Mouse (Mus musculus) ES-Bruce4 (cell line): Measurements from ENCODE around the gene Nhsl1. TPM values are rescaled to one million over a fixed set of nuclear protein-coding genes. Genes with fewer than 3 reads are reported as not detected.

Source experiments
- H3K27ac ChIP-seq: 2 replicates; pipeline ENCODE4 v1.5.1; 2012; ENCODE audit warnings: low read length, inconsistent platforms; ENCODE audit not compliant: insufficient read depth
- H3K27me3 ChIP-seq: 2 replicates; pipeline ENCODE4 v1.6.1; 2012; ENCODE audit warnings: mild to moderate bottlenecking, low read length, inconsistent platforms; ENCODE audit not compliant: control insufficient read depth, poor library complexity, insufficient read depth, severe bottlenecking
- H3K36me3 ChIP-seq: 2 replicates; pipeline ENCODE4 v1.6.1; 2012; ENCODE audit warnings: inconsistent platforms, mild to moderate bottlenecking, low read length, moderate library complexity; ENCODE audit not compliant: control insufficient read depth, poor library complexity, insufficient read depth, severe bottlenecking
- H3K4me1 ChIP-seq: one replicate; pipeline ENCODE4 v1.8.1; 2011; ENCODE audit warnings: low read length; ENCODE audit not compliant: control insufficient read depth, insufficient read depth
- H3K4me3 ChIP-seq: 2 replicates; pipeline ENCODE4 v1.5.1; 2011; ENCODE audit warnings: low read depth, mild to moderate bottlenecking, low read length
- H3K9ac ChIP-seq: 2 replicates; pipeline ENCODE4 v1.6.1; 2012; ENCODE audit warnings: low read depth, mild to moderate bottlenecking, inconsistent platforms; ENCODE audit not compliant: poor library complexity, severe bottlenecking
- H3K9me3 ChIP-seq: replicated peaks from 2 replicates; pipeline ENCODE4 v1.6.1; 2012; ENCODE audit warnings: mild to moderate bottlenecking, low read length, inconsistent platforms; ENCODE audit not compliant: control insufficient read depth, poor library complexity, insufficient read depth, severe bottlenecking
- CTCF ChIP-seq: IDR thresholded peaks from one replicate; pipeline ENCODE4 v1.8.1; 2011; ENCODE audit warnings: low read depth, low read length
- EP300 ChIP-seq: IDR thresholded peaks from 2 replicates; pipeline ENCODE4 v1.6.1; 2011; ENCODE audit warnings: low read depth, low read length; ENCODE audit not compliant: insufficient read depth
- POLR2A ChIP-seq: IDR thresholded peaks from one replicate; pipeline ENCODE4 v1.8.1; 2011; ENCODE audit warnings: low read length; ENCODE audit not compliant: insufficient read depth
- polyA plus RNA-seq: library from polyadenylated mRNA; stranded (reverse); fragments of >200 nt; gene quantifications from 2 replicates; pipeline ENCODE4 v1.2.4, GENCODE M21; 2011; ENCODE audit warnings: low read depth; ENCODE audit not compliant: missing spikeins, insufficient read depth, insufficient read length

The Nhsl1 gene
- polyA plus RNA-seq, 1 experiment, result 26.9 TPM

GRCm38 (mm10) chr10:18317521-18317920, 1.3 kb upstream of the Nhsl1 start:
- H3K27ac ChIP-seq, result no peak overlapping the region
- no peaks in the 10 kb centered on the region for H3K36me3 ChIP-seq
- no peaks in the 10 kb centered on the region for H3K9me3 ChIP-seq
- no peaks in the 10 kb centered on the region; the same call in 1 of the 2 replicates for H3K27me3 ChIP-seq
- peak overlapping the region; percentile 83; the same call in 1 of the 2 replicates for H3K9ac ChIP-seq
- TF ChIP-seq EP300, result no peak
- no peak for TF ChIP-seq POLR2A
- no peak for TF ChIP-seq CTCF
- H3K4me3 ChIP-seq, result no peak overlapping the region
- H3K4me1 ChIP-seq, result no peaks in the 10 kb centered on the region

GRCm38 (mm10) chr10:18317961-18318915, 547 bp upstream of the Nhsl1 start:
- Histone ChIP-seq H3K4me1 (no peaks in the 10 kb centered on the region), H3K27ac (no peak overlapping the region), H3K27me3 (no peaks in the 10 kb centered on the region; the same call in 1 of the 2 replicates), H3K36me3 (no peaks in the 10 kb centered on the region), H3K4me3 (peak overlapping the region; percentile 72), H3K9me3 (no peaks in the 10 kb centered on the region), H3K9ac (peak overlapping the region; percentile 83)
- TF ChIP-seq POLR2A, result no peak
- no peak for TF ChIP-seq EP300
- no peak for TF ChIP-seq CTCF

- Histone ChIP-seq H3K9me3 (no peaks in the 10 kb centered on the region), H3K27me3 (no peaks in the 10 kb centered on the region; the same call in 1 of the 2 replicates), H3K4me1 (no peaks in the 10 kb centered on the region), H3K4me3 (peak overlapping the region; percentile 72), H3K27ac (no peak overlapping the region), H3K9ac (peak overlapping the region; percentile 83; the same call in 1 of the 2 replicates), H3K36me3 (no peaks in the 10 kb centered on the region)
- TF ChIP-seq CTCF (no peak), EP300 (no peak), POLR2A (no peak)
These were observed 906 bp downstream of the Nhsl1 start for GRCm38 (mm10) chr10:18319691-18320090.

GRCm38 (mm10) chr10:18321861-18322260, 3.1 kb downstream of the Nhsl1 start:
- no peaks in the 10 kb centered on the region for H3K4me1 ChIP-seq
- no peak for TF ChIP-seq EP300
- TF ChIP-seq POLR2A, result no peak
- no peak for TF ChIP-seq CTCF
- no peak overlapping the region for H3K9ac ChIP-seq
- H3K27ac ChIP-seq, result no peak overlapping the region
- H3K4me3 ChIP-seq, result no peak overlapping the region
- H3K36me3 ChIP-seq, result no peaks in the 10 kb centered on the region
- no peaks in the 10 kb centered on the region for H3K9me3 ChIP-seq
- no peaks in the 10 kb centered on the region; the same call in 1 of the 2 replicates for H3K27me3 ChIP-seq

- no peaks in the 10 kb centered on the region; the same call in 1 of the 2 replicates for H3K27me3 ChIP-seq
These were observed 4.9 kb downstream of the Nhsl1 start for GRCm38 (mm10) chr10:18323701-18324100.

GRCm38 (mm10) chr10:18328331-18328908, 9.6 kb downstream of the Nhsl1 start:
- Histone ChIP-seq H3K9ac (no peak overlapping the region), H3K27me3 (no peaks in the 10 kb centered on the region), H3K4me3 (no peak overlapping the region), H3K4me1 (peaks cover 1% of the 10 kb centered on the region), H3K27ac (no peak overlapping the region), H3K36me3 (no peaks in the 10 kb centered on the region), H3K9me3 (peaks cover 10% of the 10 kb centered on the region)
- TF ChIP-seq EP300, result 0 out of 2 replicates have a peak, but pooled peaks have one; percentile 15
- TF ChIP-seq POLR2A, result no peak
- no peak for TF ChIP-seq CTCF

More at GRCm38 (mm10) chr10:18323701-18324100, 4.9 kb downstream of the Nhsl1 start:
- TF ChIP-seq CTCF (no peak), EP300 (no peak), POLR2A (no peak)
- no peak overlapping the region for H3K27ac ChIP-seq
- no peak overlapping the region for H3K4me3 ChIP-seq
- no peak overlapping the region for H3K9ac ChIP-seq
- no peaks in the 10 kb centered on the region for H3K9me3 ChIP-seq
- peaks cover 1% of the 10 kb centered on the region for H3K4me1 ChIP-seq
- no peaks in the 10 kb centered on the region for H3K36me3 ChIP-seq
